Mouse (Mus musculus): Measurements from ENCODE around the gene Gbx2. TPM values are rescaled to one million over a fixed set of nuclear protein-coding genes. Genes with fewer than 3 reads are reported as not detected.

Gbx2 gene
- polyA plus RNA-seq, 1 experiment from 2014 or later: 1.6 TPM

GRCm38 (mm10) chr1:89967585-89967984, 36.6 kb upstream of the Gbx2 start:
- peak; percentile 32 for DNase-seq (ENCODE audit: low spot score)
- Histone ChIP-seq H3K9me3 (ENCODE audit: control insufficient read depth, low read length) (no peaks in the 10 kb centered on the region), H3K4me1 (ENCODE audit: control insufficient read depth, insufficient read depth, low read length) (peaks cover 3% of the 10 kb centered on the region; the same call in 1 of the 2 replicates), H3K9ac (ENCODE audit: low read length) (no peak overlapping the region), H3K4me3 (ENCODE audit: low read depth, low read length) (peak overlapping the region; percentile 54; the same call in 1 of the 2 replicates), H3K27me3 (ENCODE audit: control insufficient read depth, insufficient read depth, low read length) (peaks cover 42% of the 10 kb centered on the region), H3K27ac (replicated peaks; ENCODE audit: low read depth, low read length) (no peak overlapping the region), H3K36me3 (ENCODE audit: control insufficient read depth, insufficient read depth, low read length) (no peaks in the 10 kb centered on the region), H3K4me2 (ENCODE audit: low read depth, severe bottlenecking) (peak overlapping the region; percentile 96; the same call in 1 of the 2 replicates)
- 12% methylated on average over 9 of the region's 9 CpGs for WGBS
- no peak for ATAC-seq (ENCODE audit: insufficient number of reproducible peaks, low FRiP score, low TSS enrichment, low read depth)

GRCm38 (mm10) chr1:89964426-89964825, 33.4 kb upstream of the Gbx2 start:
- H3K27me3 ChIP-seq (ENCODE audit: control insufficient read depth, insufficient read depth, low read length): peaks cover 27% of the 10 kb centered on the region
- H3K4me3 ChIP-seq (ENCODE audit: low read depth, low read length): no peak overlapping the region
- whole genome bisulfite sequencing: 65% methylated on average over 12 of the region's 12 CpGs
- no peaks in the 10 kb centered on the region for H3K36me3 ChIP-seq (ENCODE audit: control insufficient read depth, insufficient read depth, low read length)
- DNase-seq (ENCODE audit: low spot score): no peak
- no peak overlapping the region for H3K4me2 ChIP-seq (ENCODE audit: low read depth, severe bottlenecking)
- no peaks in the 10 kb centered on the region for H3K9me3 ChIP-seq (ENCODE audit: control insufficient read depth, low read length)
- no peak overlapping the region for H3K9ac ChIP-seq (ENCODE audit: low read length)
- peaks cover 3% of the 10 kb centered on the region; the same call in 1 of the 2 replicates for H3K4me1 ChIP-seq (ENCODE audit: control insufficient read depth, insufficient read depth, low read length)
- no peak overlapping the region for H3K27ac ChIP-seq (replicated peaks; ENCODE audit: low read depth, low read length)
- ATAC-seq (ENCODE audit: insufficient number of reproducible peaks, low FRiP score, low TSS enrichment, low read depth): no peak

GRCm38 (mm10) chr1:89963296-89963695, 32.3 kb upstream of the Gbx2 start:
- no peak for DNase-seq (ENCODE audit: low spot score)
- no peak overlapping the region for H3K27ac ChIP-seq (replicated peaks; ENCODE audit: low read depth, low read length)
- ATAC-seq (ENCODE audit: insufficient number of reproducible peaks, low FRiP score, low TSS enrichment, low read depth): no peak
- H3K27me3 ChIP-seq (ENCODE audit: control insufficient read depth, insufficient read depth, low read length): peaks cover 15% of the 10 kb centered on the region
- no peak overlapping the region for H3K9ac ChIP-seq (ENCODE audit: low read length)
- no peak overlapping the region for H3K4me3 ChIP-seq (ENCODE audit: low read depth, low read length)
- no peak overlapping the region for H3K4me2 ChIP-seq (ENCODE audit: low read depth, severe bottlenecking)
- no peaks in the 10 kb centered on the region for H3K4me1 ChIP-seq (ENCODE audit: control insufficient read depth, insufficient read depth, low read length)
- H3K36me3 ChIP-seq (ENCODE audit: control insufficient read depth, insufficient read depth, low read length): no peaks in the 10 kb centered on the region
- WGBS: 83% methylated on average over 2 of the region's 2 CpGs
- no peaks in the 10 kb centered on the region for H3K9me3 ChIP-seq (ENCODE audit: control insufficient read depth, low read length)

- DNase-seq (ENCODE audit: low spot score) (peak; percentile 31), ATAC-seq (ENCODE audit: insufficient number of reproducible peaks, low FRiP score, low TSS enrichment, low read depth) (no peak; the same call in 1 of the 2 replicates)
- Histone ChIP-seq H3K27ac (replicated peaks; ENCODE audit: low read depth, low read length) (no peak overlapping the region), H3K4me3 (ENCODE audit: low read depth, low read length) (no peak overlapping the region), H3K9me3 (ENCODE audit: control insufficient read depth, low read length) (no peaks in the 10 kb centered on the region), H3K4me2 (ENCODE audit: low read depth, severe bottlenecking) (peak overlapping the region; percentile 24; the same call in 1 of the 2 replicates), H3K4me1 (ENCODE audit: control insufficient read depth, insufficient read depth, low read length) (no peaks in the 10 kb centered on the region), H3K9ac (ENCODE audit: low read length) (no peak overlapping the region), H3K27me3 (ENCODE audit: control insufficient read depth, insufficient read depth, low read length) (peaks cover 4% of the 10 kb centered on the region), H3K36me3 (ENCODE audit: control insufficient read depth, insufficient read depth, low read length) (no peaks in the 10 kb centered on the region)
- WGBS: 6% methylated on average over 13 of the region's 13 CpGs
Measured at GRCm38 (mm10) chr1:89962092-89962491, 31.1 kb upstream of the Gbx2 start.

GRCm38 (mm10) chr1:89959393-89959792, 28.4 kb upstream of the Gbx2 start:
- Histone ChIP-seq H3K4me3 (ENCODE audit: low read depth, low read length) (no peak overlapping the region), H3K36me3 (ENCODE audit: control insufficient read depth, insufficient read depth, low read length) (no peaks in the 10 kb centered on the region), H3K4me2 (ENCODE audit: low read depth, severe bottlenecking) (no peak overlapping the region), H3K9me3 (ENCODE audit: control insufficient read depth, low read length) (no peaks in the 10 kb centered on the region), H3K4me1 (ENCODE audit: control insufficient read depth, insufficient read depth, low read length) (no peaks in the 10 kb centered on the region), H3K27ac (replicated peaks; ENCODE audit: low read depth, low read length) (no peak overlapping the region), H3K9ac (ENCODE audit: low read length) (no peak overlapping the region), H3K27me3 (ENCODE audit: control insufficient read depth, insufficient read depth, low read length) (peaks cover 3% of the 10 kb centered on the region; the same call in 1 of the 2 replicates)
- DNase-seq (ENCODE audit: low spot score): no peak
- WGBS: 70% methylated on average over 4 of the region's 4 CpGs
- ATAC-seq (ENCODE audit: insufficient number of reproducible peaks, low FRiP score, low TSS enrichment, low read depth): no peak

GRCm38 (mm10) chr1:89943202-89943601, 12.2 kb upstream of the Gbx2 start:
- ATAC-seq (ENCODE audit: insufficient number of reproducible peaks, low FRiP score, low TSS enrichment, low read depth) (no peak), DNase-seq (ENCODE audit: low spot score) (peak; percentile 92)
- Histone ChIP-seq H3K4me3 (ENCODE audit: low read depth, low read length) (no peak overlapping the region), H3K4me2 (ENCODE audit: low read depth, severe bottlenecking) (no peak overlapping the region), H3K27ac (replicated peaks; ENCODE audit: low read depth, low read length) (no peak overlapping the region), H3K9me3 (ENCODE audit: control insufficient read depth, low read length) (no peaks in the 10 kb centered on the region), H3K27me3 (ENCODE audit: control insufficient read depth, insufficient read depth, low read length) (peaks cover 44% of the 10 kb centered on the region), H3K4me1 (ENCODE audit: control insufficient read depth, insufficient read depth, low read length) (peaks cover 14% of the 10 kb centered on the region), H3K9ac (ENCODE audit: low read length) (no peak overlapping the region), H3K36me3 (ENCODE audit: control insufficient read depth, insufficient read depth, low read length) (no peaks in the 10 kb centered on the region)
- 4% methylated on average over 16 of the region's 16 CpGs for WGBS

GRCm38 (mm10) chr1:89942395-89942976, 11.5 kb upstream of the Gbx2 start:
- Histone ChIP-seq H3K27me3 (ENCODE audit: control insufficient read depth, insufficient read depth, low read length) (peaks cover 50% of the 10 kb centered on the region), H3K4me3 (ENCODE audit: low read depth, low read length) (peak overlapping the region; percentile 28), H3K36me3 (ENCODE audit: control insufficient read depth, insufficient read depth, low read length) (no peaks in the 10 kb centered on the region), H3K4me2 (ENCODE audit: low read depth, severe bottlenecking) (peak overlapping the region; percentile 53), H3K4me1 (ENCODE audit: control insufficient read depth, insufficient read depth, low read length) (peaks cover 14% of the 10 kb centered on the region), H3K27ac (replicated peaks; ENCODE audit: low read depth, low read length) (no peak overlapping the region), H3K9ac (ENCODE audit: low read length) (no peak overlapping the region), H3K9me3 (ENCODE audit: control insufficient read depth, low read length) (no peaks in the 10 kb centered on the region)
- 2% methylated on average over 15 of the region's 15 CpGs for WGBS
- ATAC-seq (ENCODE audit: insufficient number of reproducible peaks, low FRiP score, low TSS enrichment, low read depth) (no peak), DNase-seq (ENCODE audit: low spot score) (no peak)

GRCm38 (mm10) chr1:89941701-89942381, 10.9 kb upstream of the Gbx2 start:
- peak; percentile 60 for DNase-seq (ENCODE audit: low spot score)
- no peak overlapping the region for H3K27ac ChIP-seq (replicated peaks; ENCODE audit: low read depth, low read length)

More at GRCm38 (mm10) chr1:89941701-89942381, 10.9 kb upstream of the Gbx2 start:
- no peaks in the 10 kb centered on the region for H3K36me3 ChIP-seq (ENCODE audit: control insufficient read depth, insufficient read depth, low read length)
- H3K9me3 ChIP-seq (ENCODE audit: control insufficient read depth, low read length): no peaks in the 10 kb centered on the region
- peak overlapping the region; percentile 28 for H3K4me3 ChIP-seq (ENCODE audit: low read depth, low read length)
- under 1% methylated on average over 40 of the region's 40 CpGs for WGBS
- no peak for ATAC-seq (ENCODE audit: insufficient number of reproducible peaks, low FRiP score, low TSS enrichment, low read depth)
- H3K4me2 ChIP-seq (ENCODE audit: low read depth, severe bottlenecking): peak overlapping the region; percentile 53
- H3K9ac ChIP-seq (ENCODE audit: low read length): peak overlapping the region; percentile 45; the same call in 1 of the 2 replicates
- H3K4me1 ChIP-seq (ENCODE audit: control insufficient read depth, insufficient read depth, low read length): peaks cover 14% of the 10 kb centered on the region
- peaks cover 56% of the 10 kb centered on the region for H3K27me3 ChIP-seq (ENCODE audit: control insufficient read depth, insufficient read depth, low read length)
